Mouse (Mus musculus) mouse trophoblast stem cell (cell line): ENCODE data around the gene Pnpla6.

Experiments used
- in situ Hi-C, 2 experiments: fragments of 300-500 bp; cut with MseI, MboI; formaldehyde crosslinking; loops; 2 replicates in 1 of 2; 3 replicates in 1 of 2; pipeline ENCODE4 v1.15.1; 2025

The Pnpla6 gene

GRCm38 (mm10) chr8:3507979-3508754 lies 7.0 kb upstream of the Pnpla6 start:
- in situ Hi-C loops = no loop called here

DNA sequence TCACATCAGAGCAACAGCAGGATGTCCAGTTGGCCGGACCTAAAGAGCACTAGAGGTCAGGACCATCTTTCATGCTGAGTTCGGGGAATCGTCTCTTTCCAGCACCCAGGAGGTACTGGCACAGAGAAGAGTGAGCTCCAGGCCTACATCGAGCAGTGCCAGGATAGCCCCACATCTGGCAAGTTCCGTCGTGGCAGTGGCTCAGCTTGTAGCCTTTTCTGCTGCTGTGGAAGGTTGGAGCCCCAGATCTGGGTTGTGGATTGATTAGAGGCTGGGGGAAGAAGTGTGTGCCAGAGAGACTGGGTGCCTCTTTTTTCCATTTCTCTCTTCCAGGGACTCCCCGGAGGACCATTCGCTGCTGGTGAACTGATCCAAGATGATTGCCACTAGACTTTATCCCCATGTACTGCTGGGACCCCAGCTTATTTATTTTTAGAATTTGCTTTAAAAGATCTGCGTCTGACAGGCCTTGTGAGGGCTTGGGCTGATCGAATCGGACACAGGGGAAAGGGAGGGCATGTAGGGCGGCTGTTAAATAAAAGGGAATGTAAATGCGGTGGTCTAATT lies 420 bp upstream of the Pnpla6 start:
- in situ Hi-C loops = no loop called here

GRCm38 (mm10) chr8:3515771-3516417 lies 710 bp downstream of the Pnpla6 start:
- in situ Hi-C loops = no loop called here

GRCm38 (mm10) chr8:3516450-3517116 lies 1.4 kb downstream of the Pnpla6 start:
- in situ Hi-C loops = no loop called here

GRCm38 (mm10) chr8:3517117-3517495 lies 1.9 kb downstream of the Pnpla6 start:
- in situ Hi-C loops = no loop called here

DNA sequence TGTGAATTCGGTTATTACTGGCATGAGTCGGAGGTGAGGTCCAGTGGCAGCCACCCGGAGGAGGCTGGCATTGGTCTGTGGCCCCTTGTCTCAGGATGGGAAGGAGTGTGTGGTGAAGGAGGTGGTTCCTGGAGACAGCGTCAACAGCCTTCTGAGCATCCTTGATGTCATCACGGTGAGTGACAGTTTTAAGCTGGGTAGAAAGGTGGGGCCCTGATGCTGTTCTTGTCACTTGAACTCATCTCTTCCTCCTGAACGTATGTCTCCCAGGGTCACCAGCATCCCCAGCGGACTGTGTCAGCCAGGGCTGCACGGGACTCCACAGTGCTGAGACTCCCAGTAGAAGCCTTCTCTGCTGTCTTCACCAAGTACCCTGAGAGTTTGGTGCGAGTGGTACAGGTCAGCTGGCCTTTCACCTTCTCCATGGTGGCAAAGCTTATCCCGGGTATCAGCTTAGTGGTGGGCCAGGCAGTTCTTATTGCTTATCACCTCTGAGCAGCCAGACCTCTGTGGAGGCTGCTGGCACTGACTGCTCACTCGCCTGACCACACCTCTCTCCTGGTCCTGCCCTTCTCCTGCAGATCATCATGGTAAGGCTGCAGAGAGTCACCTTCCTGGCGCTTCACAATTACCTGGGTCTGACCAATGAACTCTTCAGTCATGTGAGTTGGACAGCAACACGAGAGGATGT lies 7.0 kb downstream of the Pnpla6 start:
- in situ Hi-C loops = no loop called here

DNA sequence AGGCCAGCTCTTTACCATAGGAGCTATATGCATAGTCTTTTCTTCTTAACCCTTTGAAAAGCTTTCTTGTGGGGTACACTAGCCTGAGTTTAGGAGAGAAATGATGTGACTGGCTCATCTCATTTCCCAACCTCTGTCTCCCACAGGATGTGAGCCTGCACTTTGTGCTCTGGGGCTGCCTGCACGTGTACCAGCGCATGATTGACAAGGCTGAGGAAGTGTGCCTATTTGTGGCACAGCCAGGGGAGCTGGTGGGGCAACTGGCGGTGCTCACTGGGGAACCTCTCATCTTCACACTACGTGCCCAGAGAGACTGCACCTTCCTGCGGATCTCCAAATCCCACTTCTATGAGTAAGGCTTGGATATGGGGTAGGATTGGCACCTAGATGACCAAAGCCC lies 15.6 kb downstream of the Pnpla6 start:
- in situ Hi-C loops = no loop called here

DNA sequence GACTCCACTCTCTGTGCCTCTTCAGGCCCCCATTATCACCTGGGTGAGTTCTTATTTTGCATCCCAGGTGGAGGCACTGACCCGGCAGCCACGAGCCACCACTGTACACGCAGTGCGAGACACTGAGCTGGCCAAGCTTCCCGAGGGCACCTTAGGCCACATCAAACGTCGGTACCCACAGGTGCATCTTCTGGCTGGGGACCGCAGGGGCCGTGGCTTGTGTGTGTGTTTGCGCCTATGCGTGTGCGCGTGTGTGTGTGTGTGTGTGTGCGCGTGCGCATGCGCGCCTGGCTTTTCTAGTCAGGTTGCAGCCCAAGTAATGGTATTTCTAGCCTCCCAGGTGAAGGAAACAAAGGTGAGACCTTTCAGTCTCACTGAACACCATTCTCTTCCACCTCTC lies 16.8 kb downstream of the Pnpla6 start:
- in situ Hi-C loops = no loop called here

GRCm38 (mm10) chr8:3536053-3536841 lies 21.1 kb downstream of the Pnpla6 start:
- in situ Hi-C loops = no loop called here

- in situ Hi-C loops = no loop called here
Observed at GRCm38 (mm10) chr8:3536940-3537339, 21.8 kb downstream of the Pnpla6 start.

- in situ Hi-C loops = no loop called here
Observed at GRCm38 (mm10) chr8:3537666-3538065, 22.5 kb downstream of the Pnpla6 start.

- in situ Hi-C loops = no loop called here
Observed at GRCm38 (mm10) chr8:3539146-3539545, 24.0 kb downstream of the Pnpla6 start.

DNA sequence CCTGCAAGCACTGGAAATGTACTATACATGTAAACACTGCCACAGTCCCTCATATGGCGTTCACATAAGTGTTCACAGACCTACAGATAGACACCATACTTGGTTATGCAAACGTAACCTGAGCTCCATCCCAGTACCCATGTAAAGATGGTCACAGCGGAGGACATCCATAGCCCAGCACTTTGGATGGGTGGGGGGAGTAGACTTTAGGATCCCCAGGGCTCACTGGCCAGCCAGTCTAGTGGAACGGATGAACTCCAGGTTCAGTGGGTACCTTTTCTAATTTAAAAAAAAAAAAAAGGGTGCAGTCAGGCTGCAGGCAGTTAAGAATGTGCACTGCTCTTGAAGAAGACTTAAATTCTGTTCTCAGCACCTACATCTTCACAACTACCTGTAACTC lies 24.9 kb downstream of the Pnpla6 start:
- in situ Hi-C loops = no loop called here

DNA sequence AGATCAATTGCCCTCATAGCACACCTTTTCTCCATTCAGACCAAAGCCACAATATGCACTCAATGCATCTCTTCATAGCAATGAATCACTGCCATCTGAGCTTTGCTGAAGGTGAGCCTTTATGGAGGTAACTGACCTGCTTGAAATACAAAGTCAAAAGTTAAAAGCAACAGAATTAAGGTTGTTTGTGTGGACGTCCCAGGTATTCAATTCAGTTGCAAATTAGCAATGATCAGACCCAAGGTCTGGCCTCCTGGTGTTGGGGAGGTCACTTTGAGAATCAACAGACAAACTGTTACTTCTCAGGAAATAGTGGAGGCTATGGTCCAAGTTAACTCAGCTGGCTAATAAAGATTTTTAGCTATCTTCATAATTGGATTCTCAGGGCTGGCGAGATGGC lies 31.3 kb downstream of the Pnpla6 start:
- in situ Hi-C loops = loop anchor here in 1 of 2 experiments (5.0 kb wide), 1 partner anchor 51 kb away; no protein-coding TSS in a partner anchor

DNA sequence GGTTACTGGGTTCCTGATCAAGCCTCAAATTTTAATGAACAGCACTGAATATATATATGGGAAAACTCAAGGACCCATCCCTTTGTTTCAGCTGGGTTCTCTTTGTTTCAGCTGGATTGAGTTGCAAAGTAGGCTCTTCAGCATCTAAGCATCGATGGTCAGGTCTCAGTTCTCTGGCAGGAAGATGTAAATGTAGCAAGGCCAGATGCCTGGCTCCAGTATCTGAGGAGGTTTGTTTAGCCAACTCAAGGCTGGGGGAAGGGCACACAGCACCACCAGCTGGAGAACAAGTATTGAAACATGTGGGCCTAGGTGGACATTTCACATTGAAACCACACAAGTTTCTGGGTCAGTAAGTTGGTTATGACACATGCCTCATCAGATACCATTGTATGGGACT lies 37.1 kb downstream of the Pnpla6 start:
- in situ Hi-C loops = no loop called here

- in situ Hi-C loops = no loop called here
Observed at GRCm38 (mm10) chr8:3556114-3556513, 40.9 kb downstream of the Pnpla6 start.

GRCm38 (mm10) chr8:3567641-3568371 lies 52.6 kb downstream of the Pnpla6 start, which contains the start of gene C330021F23Rik:
Gene C330021F23Rik, plus strand, starts transcription at chr8:3567990.
- in situ Hi-C loops = no loop called here

DNA sequence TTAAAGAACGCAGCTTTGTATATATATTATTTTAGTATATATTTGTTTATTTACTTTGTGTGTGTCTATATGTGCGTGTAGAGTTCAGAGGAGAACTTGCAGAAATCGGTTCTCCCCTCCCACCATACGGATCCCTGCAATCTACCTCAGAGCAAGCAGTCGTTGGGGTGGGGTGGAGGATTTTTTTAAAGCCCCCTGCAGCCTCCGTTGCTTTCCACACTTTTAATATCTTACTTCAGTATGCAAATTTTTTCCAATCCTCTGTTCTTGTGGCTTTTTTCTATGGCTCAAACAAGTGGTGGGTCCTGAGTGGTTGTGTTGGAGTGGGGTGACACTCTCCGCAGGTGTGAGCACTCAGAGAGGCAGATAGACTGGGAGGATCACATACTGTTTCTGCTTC lies 53.2 kb downstream of the Pnpla6 start:
- in situ Hi-C loops = no loop called here

DNA sequence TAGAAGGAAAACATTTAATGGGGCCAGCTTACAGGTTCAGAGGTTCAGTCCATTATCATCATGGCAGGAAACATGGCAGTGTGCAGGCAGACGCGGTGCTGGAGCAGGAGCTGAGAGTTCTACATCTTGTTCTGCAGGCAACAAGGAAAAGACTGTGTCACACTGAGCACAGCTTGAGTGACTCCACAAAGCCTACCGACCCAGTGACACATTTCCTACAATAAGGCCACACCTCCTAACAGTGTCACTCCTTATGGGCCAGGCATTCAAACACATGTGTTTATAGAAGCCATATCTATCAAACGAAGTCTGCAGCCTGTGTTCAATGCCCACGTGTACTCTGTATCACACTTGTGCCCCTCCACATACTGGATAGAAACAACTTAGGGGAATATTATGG lies 54.6 kb downstream of the Pnpla6 start:
- in situ Hi-C loops = no loop called here

DNA sequence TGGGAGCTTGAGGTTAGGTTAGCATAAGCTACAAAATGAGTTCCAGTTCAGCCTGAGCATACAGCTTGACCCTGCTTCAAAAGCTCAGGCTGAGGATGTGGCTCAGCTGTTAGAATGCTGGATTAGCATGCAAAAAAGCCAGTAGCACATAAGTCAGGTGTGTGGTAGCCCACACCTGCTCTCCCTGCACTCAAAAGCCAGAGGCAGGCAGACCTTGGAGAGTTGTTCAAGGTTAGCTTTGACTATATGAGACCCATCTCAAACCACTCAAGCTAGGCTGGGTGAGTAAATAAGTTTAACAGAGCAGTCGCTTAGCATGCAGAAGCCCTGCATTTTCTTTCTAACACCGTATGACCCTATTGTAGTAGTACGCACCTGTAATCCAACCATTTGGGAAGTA lies 59.4 kb downstream of the Pnpla6 start:
- in situ Hi-C loops = no loop called here
